Mouse (Mus musculus): ENCODE data around the gene Arhgap21. TPM values are rescaled to one million over a fixed set of nuclear protein-coding genes. Genes with fewer than 3 reads are reported as not detected.

The Arhgap21 gene
- polyA plus RNA-seq, 1 experiment from 2014 or later, result 11.8 TPM

DNA sequence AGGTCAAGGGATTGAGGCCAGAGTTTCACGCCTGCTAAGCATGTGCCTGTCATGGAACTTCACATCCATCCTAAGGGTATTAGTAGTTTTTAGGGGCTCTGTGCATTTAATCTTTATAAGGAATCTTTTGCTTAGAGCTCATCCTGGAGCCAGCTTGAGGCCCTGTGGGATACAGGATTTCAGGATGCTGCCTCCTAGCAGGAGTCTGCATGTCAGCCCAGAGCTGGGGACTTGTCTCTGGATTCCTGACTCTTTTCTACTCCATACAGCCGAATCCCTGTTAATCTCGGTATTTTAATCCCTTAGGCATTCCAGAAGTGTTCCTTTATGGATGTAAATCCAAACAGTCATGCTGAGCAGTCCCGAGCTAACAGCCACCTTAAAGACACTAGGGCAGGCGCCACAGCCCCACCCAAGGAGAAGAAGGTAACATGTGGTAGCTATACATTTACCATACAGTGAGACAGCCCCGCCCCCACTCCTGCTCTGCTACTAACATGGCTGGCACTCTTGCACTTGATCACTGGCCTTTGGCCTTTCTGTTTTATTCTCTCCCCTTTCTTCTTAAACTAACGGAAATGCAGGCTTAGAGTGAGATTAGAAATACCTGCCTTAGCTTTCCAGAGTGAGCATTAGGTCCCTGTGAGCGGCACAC lies 167.3 kb downstream of the Arhgap21 start:
- H3K4me1 ChIP-seq, result no peaks in the 10 kb centered on the region
- H3K27me3 ChIP-seq, result no peaks in the 10 kb centered on the region
- H3K27ac ChIP-seq, result no peak overlapping the region
- no peaks in the 10 kb centered on the region for H3K9me3 ChIP-seq
- no peak overlapping the region for H3K4me2 ChIP-seq
- no peak overlapping the region for H3K9ac ChIP-seq
- H3K36me3 ChIP-seq, result peaks cover 17% of the 10 kb centered on the region; the same call in 1 of the 2 replicates
- whole genome bisulfite sequencing, result 76% methylated on average over 8 of the region's 8 CpGs
- ATAC-seq (ENCODE audit: borderline replicate concordance, extremely low read depth, low FRiP score, low TSS enrichment), result no peak
- no peak overlapping the region for H3K4me3 ChIP-seq

Other genes with a start within 250 kb of the Arhgap21 start
- gene Enkur, start 236.5 kb upstream of the Arhgap21 start, polyA plus RNA-seq (2015; fragmentation: Nextera tagmentation; extraction: Ambion mirVana), result 2.9 and 3.0 TPM in 2 replicates
- 7.0 and 8.5 TPM in 2 replicates for gene Thnsl1, start 236.8 kb upstream of the Arhgap21 start, polyA plus RNA-seq (2015; fragmentation: Nextera tagmentation; extraction: Ambion mirVana)

All from lung, embryonic 15.5 days (tissue).